11 mouse cellular contexts compared by ENCODE assay signal in the genomic region with DNA sequence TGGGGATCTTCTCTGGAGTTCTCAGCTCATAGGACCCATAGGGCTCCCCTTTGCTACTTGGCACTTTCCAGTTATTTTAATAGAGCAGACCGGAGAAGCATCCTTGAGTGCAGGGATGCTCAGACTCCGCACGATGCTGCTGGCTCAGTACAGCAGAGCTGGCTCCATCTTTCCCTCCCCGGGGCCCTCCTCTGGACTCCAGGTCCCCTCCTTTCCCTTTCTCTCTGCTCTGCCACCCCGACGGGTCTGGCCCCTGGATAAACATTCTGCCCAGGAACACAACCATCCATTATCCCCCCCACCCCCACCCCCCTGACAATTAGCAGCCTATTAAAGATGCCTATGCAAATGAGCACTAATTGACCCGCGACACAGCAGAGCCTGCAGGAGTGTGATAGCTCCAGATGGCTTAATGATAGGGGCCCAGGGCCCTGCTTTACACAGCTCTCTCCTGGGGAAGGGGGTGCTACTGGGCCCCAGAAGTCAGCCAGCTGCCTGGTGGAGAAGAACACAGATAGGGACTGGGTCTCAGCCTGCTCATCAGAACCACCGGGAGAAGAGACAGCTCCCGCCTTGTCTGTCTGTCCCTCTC. TPM values are rescaled to one million over a fixed set of nuclear protein-coding genes. Genes with fewer than 3 reads are reported as not detected.
A peak's percentile ranks its signal among the peaks of the same experiment; 100 is the strongest.
DNase-seq lines count a peak whose midpoint lies in the region; ATAC-seq and TF ChIP-seq lines count a peak whose summit lies in the region.
"Had no signal": no experiment of that assay in that cellular context is flagged by ENCODE, and none has a peak within 500 bp of the region (broad histone marks: within the 10 kb centered on the region; RNA-seq: fewer than 3 reads in every experiment).

No protein-coding gene starts in this region.

- H3K36me3 ChIP-seq in forebrain, embryonic 12.5 days (replicated peaks) = no peaks in the 10 kb centered on the region
- H3K36me3 ChIP-seq in hindbrain, embryonic 16.5 days (ENCODE audit: control insufficient read depth, insufficient read depth, low read length) = no peaks in the 10 kb centered on the region
- H3K36me3 ChIP-seq in midbrain, embryonic 15.5 days (replicated peaks) = no peaks in the 10 kb centered on the region
- H3K36me3 ChIP-seq: embryonic facial prominence, embryonic 12.5 days; heart, embryonic 12.5 days had no signal

- peak overlapping the region; percentile 75 for H3K27ac ChIP-seq in forebrain, embryonic 12.5 days
- H3K27ac ChIP-seq in hindbrain, embryonic 16.5 days (ENCODE audit: low read depth, low read length) = peak overlapping the region; percentile 12; the same call in 1 of the 2 replicates
- H3K27ac ChIP-seq in midbrain, embryonic 15.5 days = peak overlapping the region; percentile 46; the same call in 1 of the 2 replicates
- H3K27ac ChIP-seq in gastrocnemius, adult 2 months = no peak overlapping the region
- H3K27ac ChIP-seq: embryonic facial prominence, embryonic 12.5 days had no signal

- H3K27me3 ChIP-seq in forebrain, embryonic 12.5 days = peaks cover 16% of the 10 kb centered on the region; the same call in 1 of the 2 replicates
- H3K27me3 ChIP-seq in hindbrain, embryonic 16.5 days (replicated peaks; ENCODE audit: control insufficient read depth, insufficient read depth, low read length) = no peaks in the 10 kb centered on the region
- H3K27me3 ChIP-seq in midbrain, embryonic 15.5 days (replicated peaks) = no peaks in the 10 kb centered on the region

- peak; percentile 32 for DNase-seq in brain, embryonic 18.5 days (ENCODE audit: low read depth, low spot score)
- DNase-seq in gastrocnemius, adult 2 months = no peak
- no peak for DNase-seq in adrenal gland, adult 8-10 months
- DNase-seq in spleen, postnatal 10 days (ENCODE audit: low spot score in 2 of 2) = no peak
- DNase-seq: kidney, postnatal 36 days had no signal

- 0 out of 2 replicates have a peak overlapping the region, but pooled peaks have one; percentile 29 for H3K9ac ChIP-seq in forebrain, embryonic 12.5 days
- H3K9ac ChIP-seq in hindbrain, embryonic 16.5 days (ENCODE audit: low read depth, low read length) = peak overlapping the region; percentile 13; the same call in 1 of the 2 replicates
- H3K9ac ChIP-seq in midbrain, embryonic 15.5 days = no peak overlapping the region
- H3K9ac ChIP-seq: embryonic facial prominence, embryonic 12.5 days; heart, embryonic 12.5 days had no signal

- peak overlapping the region; percentile 21 for H3K4me2 ChIP-seq in forebrain, embryonic 12.5 days
- H3K4me2 ChIP-seq in hindbrain, embryonic 16.5 days (ENCODE audit: low read length) = no peak overlapping the region; the same call in 1 of the 2 replicates
- H3K4me2 ChIP-seq in midbrain, embryonic 15.5 days = no peak overlapping the region
- H3K4me2 ChIP-seq: embryonic facial prominence, embryonic 12.5 days; heart, embryonic 12.5 days had no signal

- no peak overlapping the region for H3K4me3 ChIP-seq in forebrain, embryonic 12.5 days (replicated peaks)
- no peak overlapping the region for H3K4me3 ChIP-seq in hindbrain, embryonic 16.5 days (ENCODE audit: low read length)
- no peak overlapping the region for H3K4me3 ChIP-seq in midbrain, embryonic 15.5 days
- H3K4me3 ChIP-seq in gastrocnemius, adult 2 months = no peak overlapping the region
- H3K4me3 ChIP-seq: embryonic facial prominence, embryonic 12.5 days; heart, embryonic 12.5 days had no signal

- WGBS in forebrain, embryonic 12.5 days = 21% methylated on average over 10 of the region's 10 CpGs
- WGBS in hindbrain, embryonic 16.5 days = 14% methylated on average over 10 of the region's 10 CpGs
- WGBS in midbrain, embryonic 15.5 days = 29% methylated on average over 10 of the region's 10 CpGs

- H3K4me1 ChIP-seq in forebrain, embryonic 12.5 days = peaks cover 51% of the 10 kb centered on the region
- H3K4me1 ChIP-seq in hindbrain, embryonic 16.5 days (ENCODE audit: control insufficient read depth, insufficient read depth, low read depth, low read length) = peaks cover 18% of the 10 kb centered on the region
- H3K4me1 ChIP-seq in midbrain, embryonic 15.5 days = peaks cover 17% of the 10 kb centered on the region

- no peaks in the 10 kb centered on the region for H3K9me3 ChIP-seq in forebrain, embryonic 12.5 days
- H3K9me3 ChIP-seq in hindbrain, embryonic 16.5 days (ENCODE audit: control insufficient read depth, low read length) = no peaks in the 10 kb centered on the region
- no peaks in the 10 kb centered on the region for H3K9me3 ChIP-seq in midbrain, embryonic 15.5 days
- H3K9me3 ChIP-seq: embryonic facial prominence, embryonic 12.5 days; heart, embryonic 12.5 days had no signal

- intact Hi-C loops in gastrocnemius, adult 2 months (cut with DNase I) = no loop called here

- peak; percentile 88 for ATAC-seq in forebrain, embryonic 12.5 days (ENCODE audit: low FRiP score)
- peak; percentile 74 for ATAC-seq in hindbrain, embryonic 16.5 days
- 0 out of 2 replicates have a peak, but pooled peaks have one; percentile 63 for ATAC-seq in midbrain, embryonic 15.5 days (replicated peaks)
- ATAC-seq: inflammation-experienced regulatory T-cells, adult 6 months had no signal

- no peak for TF ChIP-seq CTCF in gastrocnemius, adult 2 months (IDR thresholded peaks at IDR 0.05)

RNA-seq across cellular contexts. Expression of a gene that starts 52.8 kb away (rescaled TPM):
- polyA plus RNA-seq in forebrain, embryonic 12.5 days (2016; fragmentation: Nextera tagmentation; extraction: Ambion mirVana) = 8.4 and 8.7 TPM in 2 replicates
- polyA plus RNA-seq in hindbrain, embryonic 16.5 days (2015; fragmentation: Nextera tagmentation; extraction: Ambion mirVana) = 13.3 and 14.5 TPM in 2 replicates
- polyA plus RNA-seq in midbrain, embryonic 15.5 days (2015; fragmentation: Nextera tagmentation; extraction: Ambion mirVana) = 16.0 TPM in 2 replicates
- under 1 TPM; 0.08 to 0.36 TPM for total RNA-seq in gastrocnemius, adult 2 months (2021)
- total RNA-seq in adrenal gland, adult 8-10 months (2022) = 10 to 100 TPM in 2 of 4 experiments, 1 to 10 TPM in 2; 5.4 to 12.6 (median 9.4) TPM
